Mouse (Mus musculus) neural tube, embryonic 15.5 days (tissue): ENCODE data around the gene Prpf18. TPM values are rescaled to one million over a fixed set of nuclear protein-coding genes. Genes with fewer than 3 reads are reported as not detected.
"Not testable (repeated sequence)": the region's sequence is repeated elsewhere in the genome, so short reads cannot be mapped to it uniquely, and the experiment has no call there.

Experiments
- ATAC-seq: fragments of 200-750 bp; cut with Nextera tagmentation; 2 replicates; pipeline ENCODE4 v1.8.0; 2017; ENCODE audit warnings: mild to moderate bottlenecking, moderate TSS enrichment, moderate library complexity; ENCODE audit not compliant: low FRiP score
- H3K27ac ChIP-seq: fragments of 300-500 bp; sonication (generic); replicated peaks from 2 replicates; pipeline ENCODE4 v1.5.1; 2015; ENCODE audit warnings: mild to moderate bottlenecking, inconsistent platforms
- H3K27me3 ChIP-seq: fragments of 300-500 bp; sonication (generic); replicated peaks from 2 replicates; pipeline ENCODE4 v1.6.1; 2015; ENCODE audit warnings: inconsistent platforms
- H3K36me3 ChIP-seq: fragments of 300-500 bp; sonication (generic); 2 replicates; pipeline ENCODE4 v1.6.1; 2015; ENCODE audit warnings: inconsistent platforms
- H3K4me1 ChIP-seq: fragments of 300-500 bp; sonication (generic); 2 replicates; pipeline ENCODE4 v1.6.1; 2015; ENCODE audit warnings: inconsistent platforms
- H3K4me2 ChIP-seq: fragments of 300-500 bp; sonication (generic); 2 replicates; pipeline ENCODE4 v1.6.1; 2015; ENCODE audit warnings: inconsistent platforms, mild to moderate bottlenecking, moderate library complexity
- H3K4me3 ChIP-seq: fragments of 300-500 bp; sonication (generic); replicated peaks from 2 replicates; pipeline ENCODE4 v1.5.1; 2015; ENCODE audit warnings: mild to moderate bottlenecking, inconsistent platforms
- H3K9ac ChIP-seq: fragments of 300-500 bp; sonication (generic); replicated peaks from 2 replicates; pipeline ENCODE4 v1.6.1; 2015; ENCODE audit warnings: mild to moderate bottlenecking, inconsistent platforms
- H3K9me3 ChIP-seq: fragments of 300-500 bp; sonication (generic); replicated peaks from 2 replicates; pipeline ENCODE4 v1.6.1; 2016; ENCODE audit warnings: inconsistent platforms
- WGBS: fragments of 180-500 bp; shearing (Covaris S2); methylation state at CpG from one replicate; pipeline ENCODE4 v1.1.7; 2015; ENCODE audit warnings: mixed read lengths; 5-methylcytosine and 5-hydroxymethylcytosine counted together
- polyA plus RNA-seq: library from polyadenylated mRNA; unstranded; fragments of >200 nt; fragmentation: Nextera tagmentation; extraction: Ambion mirVana; gene quantifications from 2 replicates; pipeline ENCODE4 v1.2.1, GENCODE M21; 2015

The Prpf18 gene
- polyA plus RNA-seq, 1 experiment from 2014 or later, result 39.5 TPM

DNA sequence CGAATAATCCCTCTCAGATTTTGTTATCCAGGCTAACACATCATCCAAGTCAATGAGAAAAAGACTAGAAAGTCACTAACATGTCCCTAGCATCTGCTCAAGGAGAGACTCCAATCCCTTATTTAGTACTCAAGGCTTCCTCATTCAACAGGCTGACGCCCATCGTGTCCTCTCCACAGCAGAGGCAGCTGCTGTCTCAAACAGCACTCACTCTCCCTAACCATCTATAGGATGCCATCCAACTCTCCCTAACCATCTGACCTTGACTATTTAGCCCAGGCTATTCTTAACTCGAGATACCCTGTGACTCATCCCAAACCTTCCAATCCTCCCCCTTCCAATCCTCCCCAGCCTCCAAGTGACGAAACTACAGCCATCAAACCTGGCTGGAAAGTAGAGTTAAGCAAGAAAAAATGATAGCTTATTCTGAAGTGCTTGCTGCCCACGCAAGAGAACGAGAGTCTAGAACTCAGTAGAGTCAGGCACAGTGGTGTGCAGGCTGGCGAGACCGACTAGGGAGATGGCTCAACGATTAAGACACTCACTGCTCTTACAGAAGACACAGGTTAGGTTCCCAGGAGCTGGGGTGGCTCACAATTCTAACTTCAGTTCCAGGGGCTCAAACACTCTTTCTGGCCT lies 21.6 kb downstream of the Prpf18 start:
- Histone ChIP-seq H3K36me3 (peaks cover 52% of the 10 kb centered on the region), H3K4me2 (no peak overlapping the region), H3K9ac (no peak overlapping the region), H3K4me3 (no peak overlapping the region), H3K9me3 (no peaks in the 10 kb centered on the region), H3K27me3 (no peaks in the 10 kb centered on the region), H3K4me1 (no peaks in the 10 kb centered on the region), H3K27ac (no peak overlapping the region)
- 97% methylated on average over 10 of the region's 10 CpGs for WGBS
- no peak for ATAC-seq

- Histone ChIP-seq H3K36me3 (peaks cover 45% of the 10 kb centered on the region), H3K4me2 (no peak overlapping the region), H3K27ac (no peak overlapping the region), H3K4me1 (no peaks in the 10 kb centered on the region), H3K27me3 (no peaks in the 10 kb centered on the region), H3K9ac (no peak overlapping the region), H3K9me3 (no peaks in the 10 kb centered on the region), H3K4me3 (no peak overlapping the region)
- no peak for ATAC-seq
- WGBS, result 96% methylated on average over 11 of the region's 11 CpGs
Observed at GRCm38 (mm10) chr2:4629470-4629869, 22.4 kb downstream of the Prpf18 start.

GRCm38 (mm10) chr2:4628920-4629319 lies 23.0 kb downstream of the Prpf18 start:
- no peaks in the 10 kb centered on the region for H3K27me3 ChIP-seq
- no peak overlapping the region for H3K9ac ChIP-seq
- H3K4me2 ChIP-seq, result no peak overlapping the region
- 91% methylated on average over 2 of the region's 2 CpGs for WGBS
- peaks cover 49% of the 10 kb centered on the region for H3K36me3 ChIP-seq
- H3K4me1 ChIP-seq, result no peaks in the 10 kb centered on the region
- no peak overlapping the region for H3K4me3 ChIP-seq
- no peak overlapping the region for H3K27ac ChIP-seq
- no peak for ATAC-seq
- H3K9me3 ChIP-seq, result no peaks in the 10 kb centered on the region

- no peaks in the 10 kb centered on the region for H3K9me3 ChIP-seq
- H3K4me2 ChIP-seq, result no peak overlapping the region
- WGBS, result 94% methylated on average over 3 of the region's 3 CpGs
- no peaks in the 10 kb centered on the region for H3K4me1 ChIP-seq
- no peak for ATAC-seq
- H3K4me3 ChIP-seq, result no peak overlapping the region
- H3K9ac ChIP-seq, result no peak overlapping the region
- no peaks in the 10 kb centered on the region for H3K27me3 ChIP-seq
- peaks cover 45% of the 10 kb centered on the region for H3K36me3 ChIP-seq
- no peak overlapping the region for H3K27ac ChIP-seq
Observed at GRCm38 (mm10) chr2:4626911-4627310, 25.0 kb downstream of the Prpf18 start.

DNA sequence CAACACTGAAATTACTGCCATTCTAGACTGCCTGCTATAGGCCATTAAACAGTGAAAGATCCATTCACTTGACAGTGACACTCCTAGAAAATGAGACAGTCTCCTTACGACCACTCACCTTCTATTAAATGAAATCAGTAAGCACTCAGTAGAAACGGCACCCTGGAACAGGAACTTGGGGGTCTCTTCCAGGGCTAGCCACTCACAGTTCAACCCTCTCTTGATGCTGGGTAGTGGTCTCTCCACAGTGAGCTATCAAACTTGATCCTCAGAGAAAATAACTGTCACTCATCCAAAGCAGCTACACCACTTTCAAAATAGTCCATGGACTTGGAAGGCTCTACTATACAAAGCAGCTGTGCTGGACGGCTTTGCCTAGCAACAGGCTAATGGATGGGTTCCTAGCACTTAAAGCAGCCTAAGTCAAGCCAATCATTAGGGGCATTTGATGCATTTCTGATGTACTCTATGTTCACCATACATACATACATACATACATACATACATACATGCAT lies 30.4 kb downstream of the Prpf18 start:
- no peak overlapping the region for H3K4me2 ChIP-seq
- WGBS, result 65% methylated on average over 3 of the region's 3 CpGs
- ATAC-seq, result no peak

DNA sequence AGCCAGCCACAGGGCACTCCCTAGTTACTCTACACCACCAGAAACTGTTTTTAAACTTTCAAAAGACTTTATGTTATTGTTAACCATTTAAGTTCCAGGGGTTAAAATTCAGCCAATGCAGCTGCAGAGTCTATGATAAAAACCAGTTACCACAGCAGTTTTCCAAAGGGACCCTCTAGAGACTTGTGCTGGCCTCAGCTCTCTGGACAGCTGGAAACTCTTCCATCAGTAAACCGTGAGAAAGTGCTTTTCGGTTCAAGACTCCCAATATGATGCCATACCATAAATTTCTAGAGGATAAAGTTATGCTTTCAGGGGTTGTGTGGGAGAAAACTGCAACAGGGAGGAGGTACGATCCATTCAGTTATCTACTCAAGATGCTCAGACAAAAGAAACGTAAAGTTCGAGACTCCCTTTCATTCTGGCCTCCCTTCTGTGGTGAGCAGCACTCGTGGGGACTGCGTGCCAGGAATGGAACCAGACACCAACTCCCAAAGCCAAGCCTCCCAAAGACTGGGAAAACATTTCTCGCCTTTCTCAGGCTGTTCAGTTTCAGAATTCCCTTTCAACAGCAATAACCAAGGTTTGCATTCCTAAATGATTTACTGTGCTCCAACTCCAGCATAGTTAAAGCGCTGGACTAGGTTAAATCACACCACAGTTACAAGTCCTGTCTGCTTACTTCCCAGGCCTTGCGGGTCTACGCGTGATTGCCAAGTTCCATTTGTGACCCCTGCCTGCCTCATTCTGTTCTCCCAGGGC lies 31.1 kb downstream of the Prpf18 start:
- Histone ChIP-seq H3K27ac (no peak overlapping the region; the same call in 1 of the 2 replicates), H3K36me3 (peaks cover 18% of the 10 kb centered on the region), H3K9ac (no peak overlapping the region), H3K4me2 (no peak overlapping the region), H3K9me3 (no peaks in the 10 kb centered on the region), H3K4me3 (no peak overlapping the region), H3K4me1 (peaks cover 7% of the 10 kb centered on the region; the same call in 1 of the 2 replicates), H3K27me3 (no peaks in the 10 kb centered on the region)
- ATAC-seq, result no peak
- WGBS, result 59% methylated on average over 12 of the region's 12 CpGs

More for the DNA sequence above, 30.4 kb downstream of the Prpf18 start:
- no peak overlapping the region for H3K4me3 ChIP-seq
- H3K9ac ChIP-seq, result no peak overlapping the region
- H3K27me3 ChIP-seq, result no peaks in the 10 kb centered on the region
- peaks cover 21% of the 10 kb centered on the region for H3K36me3 ChIP-seq
- H3K9me3 ChIP-seq, result no peaks in the 10 kb centered on the region
- no peak overlapping the region for H3K27ac ChIP-seq
- peaks cover 7% of the 10 kb centered on the region; the same call in 1 of the 2 replicates for H3K4me1 ChIP-seq

GRCm38 (mm10) chr2:4619893-4620593 lies 31.9 kb downstream of the Prpf18 start:
- Histone ChIP-seq H3K9me3 (no peaks in the 10 kb centered on the region), H3K4me1 (peaks cover 7% of the 10 kb centered on the region; the same call in 1 of the 2 replicates), H3K36me3 (peaks cover 18% of the 10 kb centered on the region), H3K27ac (no peak overlapping the region), H3K9ac (no peak overlapping the region), H3K27me3 (no peaks in the 10 kb centered on the region), H3K4me2 (no peak overlapping the region), H3K4me3 (no peak overlapping the region)
- ATAC-seq, result no peak
- 58% methylated on average over 6 of the region's 6 CpGs for WGBS

- not testable (repeated sequence) for H3K4me2 ChIP-seq, H3K27ac ChIP-seq, H3K9me3 ChIP-seq, ATAC-seq, H3K27me3 ChIP-seq, H3K9ac ChIP-seq, H3K4me1 ChIP-seq, H3K4me3 ChIP-seq
- H3K36me3 ChIP-seq, result peaks cover 15% of the 10 kb centered on the region
Observed at GRCm38 (mm10) chr2:4619126-4619525, 32.8 kb downstream of the Prpf18 start.

DNA sequence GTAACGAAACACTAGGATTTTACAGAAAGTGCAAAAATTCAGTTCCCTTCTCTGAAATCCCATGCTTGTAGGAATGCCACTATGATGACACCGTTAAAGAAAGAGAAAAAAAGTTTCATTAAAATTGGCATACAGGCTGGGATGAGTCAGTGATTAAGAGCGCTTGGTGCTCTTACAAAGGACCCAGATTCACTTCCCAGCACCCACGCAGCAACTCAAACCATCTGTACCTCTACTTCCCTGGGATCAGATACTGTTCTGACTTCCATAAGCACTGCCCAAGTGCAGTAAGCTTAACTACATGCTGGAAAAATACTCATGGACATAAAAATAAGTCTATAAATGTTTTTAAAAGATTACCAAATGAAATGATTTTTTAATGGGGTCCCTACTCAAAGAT lies 34.9 kb downstream of the Prpf18 start:
- Histone ChIP-seq H3K27me3 (no peaks in the 10 kb centered on the region), H3K36me3 (peaks cover 14% of the 10 kb centered on the region), H3K4me2 (no peak overlapping the region), H3K4me1 (peaks cover 7% of the 10 kb centered on the region; the same call in 1 of the 2 replicates), H3K4me3 (no peak overlapping the region), H3K9ac (no peak overlapping the region), H3K9me3 (no peaks in the 10 kb centered on the region), H3K27ac (no peak overlapping the region)
- no peak for ATAC-seq
- WGBS, result 91% methylated on average over 4 of the region's 4 CpGs

DNA sequence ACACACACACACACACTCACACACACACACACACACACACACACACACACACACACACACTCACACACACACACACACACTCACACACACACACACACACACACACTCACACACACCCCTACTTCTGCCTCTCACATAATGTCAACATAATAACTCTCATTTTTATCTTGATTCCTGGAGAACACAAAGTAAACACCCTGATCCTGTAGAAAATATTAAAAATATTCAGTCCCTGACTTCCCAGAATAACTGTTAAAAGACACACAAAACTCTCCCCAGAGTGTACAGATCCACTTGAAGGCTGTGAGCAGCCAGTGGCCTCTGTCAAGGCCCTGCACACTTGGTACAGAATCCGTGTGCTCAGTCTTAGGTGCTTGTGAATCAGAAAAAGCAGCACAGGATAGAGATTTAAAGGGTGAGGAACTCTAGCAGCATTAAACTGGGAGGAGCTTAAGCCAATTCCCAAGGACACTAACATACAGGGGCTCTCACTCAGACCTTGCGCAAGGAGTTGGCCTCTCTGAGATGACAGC lies 36.8 kb downstream of the Prpf18 start:
- Histone ChIP-seq H3K9ac (no peak overlapping the region), H3K27ac (no peak overlapping the region), H3K36me3 (peaks cover 31% of the 10 kb centered on the region), H3K9me3 (no peaks in the 10 kb centered on the region), H3K4me1 (0 out of 2 replicates have a peak, but pooled peaks cover 1% of the 10 kb centered on the region), H3K4me3 (no peak overlapping the region), H3K27me3 (no peaks in the 10 kb centered on the region), H3K4me2 (no peak overlapping the region)
- WGBS, result 86% methylated on average over 2 of the region's 2 CpGs
- 0 out of 2 replicates have a peak, but pooled peaks have one; percentile 35 for ATAC-seq

- H3K27ac ChIP-seq, H3K9ac ChIP-seq, H3K4me1 ChIP-seq, H3K27me3 ChIP-seq, H3K4me3 ChIP-seq, ATAC-seq, H3K4me2 ChIP-seq, H3K9me3 ChIP-seq: not testable (repeated sequence)
- WGBS, result 73% methylated on average over 6 of the region's 6 CpGs
- peaks cover 38% of the 10 kb centered on the region for H3K36me3 ChIP-seq
Observed at GRCm38 (mm10) chr2:4614276-4614929, 37.5 kb downstream of the Prpf18 start.
